Comparison of ENCODE assay signal across 12 mouse cellular contexts in the genomic region with DNA sequence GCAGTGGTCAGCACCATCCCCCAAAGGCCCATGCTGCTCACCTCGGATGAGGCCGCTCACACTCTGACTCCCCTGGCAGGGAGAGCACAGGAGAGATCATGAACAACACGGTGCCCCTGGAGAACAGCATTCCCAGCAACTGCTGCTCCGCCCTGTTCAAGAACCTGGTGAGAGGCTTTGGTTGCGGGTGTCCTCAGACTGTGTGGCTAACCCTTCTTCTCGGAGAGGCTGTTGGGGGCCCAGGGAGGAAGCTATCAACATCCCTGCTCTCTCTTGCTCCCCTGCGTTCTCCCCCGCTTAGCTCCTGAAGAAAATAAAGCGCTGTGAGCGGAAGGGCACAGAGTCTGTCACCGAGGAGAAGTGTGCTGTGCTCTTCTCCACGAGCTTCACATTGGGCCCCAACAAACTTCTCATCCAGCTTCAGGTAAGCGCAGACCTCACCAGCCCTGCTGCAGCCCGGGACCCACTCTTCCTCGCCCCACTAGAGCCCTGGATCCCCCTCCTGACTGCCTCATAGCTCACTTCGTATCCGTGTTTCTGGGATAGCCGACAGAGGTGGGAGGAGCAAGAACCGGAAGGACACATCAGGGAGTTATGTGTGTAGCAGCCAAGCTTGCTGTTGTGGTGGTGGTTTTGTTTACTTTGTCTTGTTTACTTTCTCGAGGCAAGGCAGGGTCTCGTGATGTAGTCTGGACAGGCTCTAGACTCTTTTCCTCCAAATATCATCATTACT. TPM values are rescaled to one million over a fixed set of nuclear protein-coding genes. Genes with fewer than 3 reads are reported as not detected.
A peak's percentile ranks its signal among the peaks of the same experiment; 100 is the strongest.
DNase-seq lines count a peak whose midpoint lies in the region; ATAC-seq and TF ChIP-seq lines count a peak whose summit lies in the region.
"Had no signal": no experiment of that assay in that cellular context is flagged by ENCODE, and none has a peak within 500 bp of the region (broad histone marks: within the 10 kb centered on the region; RNA-seq: fewer than 3 reads in every experiment).

No protein-coding gene starts in this region.

- H3K4me3 ChIP-seq in heart, embryonic 11.5 days (ENCODE audit: low read depth, low read length): peak overlapping the region; percentile 14; the same call in 1 of the 2 replicates
- no peak overlapping the region for H3K4me3 ChIP-seq in neural tube, embryonic 15.5 days (replicated peaks)
- no peak overlapping the region for H3K4me3 ChIP-seq in limb, embryonic 13.5 days
- no peak overlapping the region for H3K4me3 ChIP-seq in stomach, postnatal 0 days (ENCODE audit: low read depth, low read length)
- no peak overlapping the region for H3K4me3 ChIP-seq in cerebellum, adult 2 months (replicated peaks; ENCODE audit: insufficient read depth, low read depth, low read length)

- intact Hi-C loops in heart, postnatal 36 days (cut with DNase I): no loop called here

- H3K36me3 ChIP-seq in heart, embryonic 11.5 days (ENCODE audit: control insufficient read depth, insufficient read depth, low read length): peaks cover 16% of the 10 kb centered on the region
- H3K36me3 ChIP-seq in neural tube, embryonic 15.5 days: no peaks in the 10 kb centered on the region
- H3K36me3 ChIP-seq in limb, embryonic 13.5 days: peaks cover 23% of the 10 kb centered on the region
- H3K36me3 ChIP-seq in stomach, postnatal 0 days (ENCODE audit: control insufficient read depth, insufficient read depth, low read length): peaks cover 46% of the 10 kb centered on the region

- H3K4me1 ChIP-seq in heart, embryonic 11.5 days (ENCODE audit: control insufficient read depth, insufficient read depth, low read length): peaks cover 3% of the 10 kb centered on the region
- H3K4me1 ChIP-seq in neural tube, embryonic 15.5 days: no peaks in the 10 kb centered on the region
- peaks cover 6% of the 10 kb centered on the region; the same call in 1 of the 2 replicates for H3K4me1 ChIP-seq in limb, embryonic 13.5 days
- no peaks in the 10 kb centered on the region for H3K4me1 ChIP-seq in stomach, postnatal 0 days (replicated peaks; ENCODE audit: control insufficient read depth, insufficient read depth)
- no peaks in the 10 kb centered on the region for H3K4me1 ChIP-seq in cerebellum, adult 2 months (ENCODE audit: control insufficient read depth, insufficient read depth, low read length)

- WGBS in heart, embryonic 11.5 days (ENCODE audit: insufficient replicate concordance): 37% methylated on average over 21 of the region's 21 CpGs
- 60% methylated on average over 21 of the region's 21 CpGs for WGBS in neural tube, embryonic 15.5 days
- 49% methylated on average over 21 of the region's 21 CpGs for WGBS in limb, embryonic 13.5 days
- WGBS in stomach, postnatal 0 days: 49% methylated on average over 21 of the region's 21 CpGs
- 52% methylated on average over 21 of the region's 21 CpGs for WGBS in cerebellum, adult 2 months

- TF ChIP-seq EP300 in stomach, postnatal 0 days (optimal IDR thresholded peaks at IDR 0.05): no peak

- no peaks in the 10 kb centered on the region for H3K9me3 ChIP-seq in heart, embryonic 11.5 days (replicated peaks; ENCODE audit: control insufficient read depth, low read length)
- no peaks in the 10 kb centered on the region for H3K9me3 ChIP-seq in neural tube, embryonic 15.5 days (replicated peaks)
- no peaks in the 10 kb centered on the region for H3K9me3 ChIP-seq in limb, embryonic 13.5 days
- H3K9me3 ChIP-seq in stomach, postnatal 0 days (ENCODE audit: control insufficient read depth, low read length): no peaks in the 10 kb centered on the region

- no peak overlapping the region for H3K4me2 ChIP-seq in heart, embryonic 11.5 days
- 0 out of 2 replicates have a peak overlapping the region, but pooled peaks have one; percentile 5 for H3K4me2 ChIP-seq in neural tube, embryonic 15.5 days
- peak overlapping the region; percentile 31; the same call in 1 of the 2 replicates for H3K4me2 ChIP-seq in limb, embryonic 13.5 days (replicated peaks)
- no peak overlapping the region for H3K4me2 ChIP-seq in stomach, postnatal 0 days (replicated peaks; ENCODE audit: low read depth)

- DNase-seq in heart, postnatal 36 days: no peak
- no peak for DNase-seq in neural tube, embryonic 10.5 days (ENCODE audit: extremely low spot score, low spot score)
- no peak for DNase-seq in stomach, postnatal 0 days (ENCODE audit: low spot score)
- DNase-seq in adrenal gland, adult 18-20 months (ENCODE audit: low spot score in 2 of 2): no peak
- no peak for DNase-seq in cerebellum, adult 2 months
- DNase-seq: adrenal gland, postnatal 25 days; cerebellum, postnatal 10 days; gastrocnemius, postnatal 14 days had no signal

- ATAC-seq in heart, embryonic 11.5 days (replicated peaks; ENCODE audit: insufficient number of reproducible peaks, low FRiP score, low TSS enrichment): no peak
- no peak for ATAC-seq in neural tube, embryonic 15.5 days (ENCODE audit: low FRiP score)
- no peak for ATAC-seq in limb, embryonic 13.5 days (ENCODE audit: low FRiP score, low read depth)
- peak; percentile 16; the same call in 1 of the 2 replicates for ATAC-seq in stomach, postnatal 0 days (ENCODE audit: low FRiP score, low TSS enrichment)

- TF ChIP-seq CTCF in stomach, postnatal 0 days (IDR thresholded peaks at IDR 0.05; ENCODE audit: low read depth): no peak
- TF ChIP-seq CTCF in cerebellum, adult 2 months (IDR thresholded peaks at IDR 0.05; ENCODE audit: borderline replicate concordance, insufficient read depth, low read depth, low read length): no peak

- no peak for TF ChIP-seq POLR2A in cerebellum, adult 2 months (IDR thresholded peaks at IDR 0.05; ENCODE audit: borderline replicate concordance, insufficient read depth, low read length)

- H3K9ac ChIP-seq in heart, embryonic 11.5 days (ENCODE audit: low read depth, low read length): no peak overlapping the region
- H3K9ac ChIP-seq in neural tube, embryonic 15.5 days (replicated peaks): no peak overlapping the region
- no peak overlapping the region for H3K9ac ChIP-seq in limb, embryonic 13.5 days
- no peak overlapping the region for H3K9ac ChIP-seq in stomach, postnatal 0 days (ENCODE audit: low read length)

- H3K27ac ChIP-seq in heart, embryonic 11.5 days (ENCODE audit: low read depth, low read length): no peak overlapping the region
- no peak overlapping the region for H3K27ac ChIP-seq in neural tube, embryonic 15.5 days (replicated peaks)
- H3K27ac ChIP-seq in limb, embryonic 13.5 days: no peak overlapping the region
- H3K27ac ChIP-seq in stomach, postnatal 0 days (replicated peaks): peak overlapping the region; percentile 40; the same call in 1 of the 2 replicates
- H3K27ac ChIP-seq in cerebellum, adult 2 months (ENCODE audit: insufficient read depth, low read length): no peak overlapping the region
- H3K27ac ChIP-seq: macrophage had no signal

- no peaks in the 10 kb centered on the region for H3K27me3 ChIP-seq in heart, embryonic 11.5 days (ENCODE audit: control insufficient read depth, insufficient read depth, low read length)
- no peaks in the 10 kb centered on the region for H3K27me3 ChIP-seq in neural tube, embryonic 15.5 days (replicated peaks)
- no peaks in the 10 kb centered on the region for H3K27me3 ChIP-seq in limb, embryonic 13.5 days
- H3K27me3 ChIP-seq in stomach, postnatal 0 days (ENCODE audit: control insufficient read depth, insufficient read depth, low read length): no peaks in the 10 kb centered on the region
- H3K27me3 ChIP-seq in cerebellum, adult 2 months (ENCODE audit: control insufficient read depth, insufficient read depth, low read length): no peaks in the 10 kb centered on the region; the same call in 1 of the 2 replicates

RNA-seq across cellular contexts. Expression of a gene that starts 10.3 kb away (rescaled TPM):
- polyA plus RNA-seq in heart, embryonic 11.5 days (2014; fragmentation: Nextera tagmentation; extraction: Ambion mirVana): 21.0 and 27.1 TPM in 2 replicates
- 10 to 100 TPM; 42.3 to 46.0 TPM for total RNA-seq in heart, postnatal 36 days (2021)
- 5.0 and 11.5 TPM in 2 replicates for polyA plus RNA-seq in neural tube, embryonic 15.5 days (2015; fragmentation: Nextera tagmentation; extraction: Ambion mirVana)
- polyA plus RNA-seq in limb, embryonic 13.5 days (2015; fragmentation: Nextera tagmentation; extraction: Ambion mirVana): 14.3 and 15.0 TPM in 2 replicates
- polyA plus RNA-seq in stomach, postnatal 0 days (2015; fragmentation: Nextera tagmentation; extraction: Ambion mirVana): 31.4 and 34.6 TPM in 2 replicates
- total RNA-seq in adrenal gland, adult 18-20 months (2021): 100 to 1,000 TPM in 1 of 2 experiments, 10 to 100 TPM in 1; 87.7 to 105 TPM
- polyA plus RNA-seq in cerebellum, adult 2 months (2012; rRNA removed): 8.7 TPM in 2 replicates

RNA-seq across cellular contexts. Expression of a gene that starts 13.6 kb away (rescaled TPM):
- 6.7 and 8.4 TPM in 2 replicates for polyA plus RNA-seq in heart, embryonic 11.5 days (2014; fragmentation: Nextera tagmentation; extraction: Ambion mirVana)
- total RNA-seq in heart, postnatal 36 days (2021): 1 to 10 TPM; 2.7 to 4.5 TPM
- 3.4 and 4.7 TPM in 2 replicates for polyA plus RNA-seq in neural tube, embryonic 15.5 days (2015; fragmentation: Nextera tagmentation; extraction: Ambion mirVana)
- 9.3 and 9.9 TPM in 2 replicates for polyA plus RNA-seq in limb, embryonic 13.5 days (2015; fragmentation: Nextera tagmentation; extraction: Ambion mirVana)
- polyA plus RNA-seq in stomach, postnatal 0 days (2015; fragmentation: Nextera tagmentation; extraction: Ambion mirVana): 4.1 and 4.5 TPM in 2 replicates
- 1 to 10 TPM; 5.0 to 5.4 TPM for total RNA-seq in adrenal gland, adult 18-20 months (2021)
- 6.7 and 9.0 TPM in 2 replicates for polyA plus RNA-seq in cerebellum, adult 2 months (2012; rRNA removed)

RNA-seq across cellular contexts. Expression of a gene that starts 15.3 kb away (rescaled TPM):
- 7.9 and 10.1 TPM in 2 replicates for polyA plus RNA-seq in heart, embryonic 11.5 days (2014; fragmentation: Nextera tagmentation; extraction: Ambion mirVana)
- 1 to 10 TPM; 5.7 to 8.4 TPM for total RNA-seq in heart, postnatal 36 days (2021)
- 2.5 and 4.8 TPM in 2 replicates for polyA plus RNA-seq in neural tube, embryonic 15.5 days (2015; fragmentation: Nextera tagmentation; extraction: Ambion mirVana)
- 18.1 and 18.5 TPM in 2 replicates for polyA plus RNA-seq in limb, embryonic 13.5 days (2015; fragmentation: Nextera tagmentation; extraction: Ambion mirVana)
- 6.8 and 8.9 TPM in 2 replicates for polyA plus RNA-seq in stomach, postnatal 0 days (2015; fragmentation: Nextera tagmentation; extraction: Ambion mirVana)
- total RNA-seq in adrenal gland, adult 18-20 months (2021): 10 to 100 TPM; 23.4 to 38.0 TPM
- polyA plus RNA-seq in cerebellum, adult 2 months (2012; rRNA removed): 59.2 and 69.9 TPM in 2 replicates

RNA-seq across cellular contexts. Expression of a gene that starts 32.1 kb away (rescaled TPM):
- polyA plus RNA-seq in heart, embryonic 11.5 days (2014; fragmentation: Nextera tagmentation; extraction: Ambion mirVana): 32.8 and 34.6 TPM in 2 replicates
- 10 to 100 TPM; 73.4 to 88.6 TPM for total RNA-seq in heart, postnatal 36 days (2021)
- 102 and 108 TPM in 2 replicates for polyA plus RNA-seq in neural tube, embryonic 15.5 days (2015; fragmentation: Nextera tagmentation; extraction: Ambion mirVana)
- polyA plus RNA-seq in limb, embryonic 13.5 days (2015; fragmentation: Nextera tagmentation; extraction: Ambion mirVana): 123 and 127 TPM in 2 replicates
- 32.7 and 37.4 TPM in 2 replicates for polyA plus RNA-seq in stomach, postnatal 0 days (2015; fragmentation: Nextera tagmentation; extraction: Ambion mirVana)
- total RNA-seq in adrenal gland, adult 18-20 months (2021): 100 to 1,000 TPM; 145 to 148 TPM
- 346 and 366 TPM in 2 replicates for polyA plus RNA-seq in cerebellum, adult 2 months (2012; rRNA removed)

RNA-seq across cellular contexts. Expression of a gene that starts 51.9 kb away (rescaled TPM):
- 0.14 and 0.49 TPM in 2 replicates for polyA plus RNA-seq in heart, embryonic 11.5 days (2014; fragmentation: Nextera tagmentation; extraction: Ambion mirVana)
- total RNA-seq in heart, postnatal 36 days (2021): not detected
- 1.2 and 2.1 TPM in 2 replicates for polyA plus RNA-seq in neural tube, embryonic 15.5 days (2015; fragmentation: Nextera tagmentation; extraction: Ambion mirVana)
- 0.31 and 0.42 TPM in 2 replicates for polyA plus RNA-seq in limb, embryonic 13.5 days (2015; fragmentation: Nextera tagmentation; extraction: Ambion mirVana)
- 39.3 and 42.1 TPM in 2 replicates for polyA plus RNA-seq in stomach, postnatal 0 days (2015; fragmentation: Nextera tagmentation; extraction: Ambion mirVana)
- 10 to 100 TPM in 1 of 2 experiments, under 1 TPM in 1; 0.83 to 35.2 TPM for total RNA-seq in adrenal gland, adult 18-20 months (2021)
- polyA plus RNA-seq in cerebellum, adult 2 months (2012; rRNA removed): 1.2 and 1.6 TPM in 2 replicates
- polyA plus RNA-seq: macrophage had no signal

Comparison
In these comparisons a context has a peak if more than half of its experiments do, and no peak if none do; other contexts are left out.
1. H3K4me2 ChIP-seq: peak in neural tube, embryonic 15.5 days (single experiment) and limb, embryonic 13.5 days (single experiment); none in heart, embryonic 11.5 days (single experiment) and stomach, postnatal 0 days (single experiment).